Mouse (Mus musculus): Measurements from ENCODE around the gene Tgfbr3l. TPM values are rescaled to one million over a fixed set of nuclear protein-coding genes. Genes with fewer than 3 reads are reported as not detected.

Gene Tgfbr3l
- total RNA-seq (2017): 0.95 to 1.8 TPM (median 0.97 TPM) in 3 replicates

- no peak for ATAC-seq (replicated peaks; ENCODE audit: insufficient number of reproducible peaks, low FRiP score, low TSS enrichment, poor library complexity, severe bottlenecking)
These were observed at the start of gene Tgfbr3l for GRCm38 (mm10) chr8:4247951-4248540. Gene Tgfbr3l (plus strand): TSS chr8:4248214.

- ATAC-seq (replicated peaks; ENCODE audit: insufficient number of reproducible peaks, low FRiP score, low TSS enrichment, poor library complexity, severe bottlenecking): no peak; the same call in 1 of the 2 replicates
These were observed 46.7 kb upstream of the Tgfbr3l start for GRCm38 (mm10) chr8:4201321-4201720.

- ATAC-seq (replicated peaks; ENCODE audit: insufficient number of reproducible peaks, low FRiP score, low TSS enrichment, poor library complexity, severe bottlenecking): no peak
These were observed 42.5 kb upstream of the Tgfbr3l start for GRCm38 (mm10) chr8:4205246-4206123.

- no peak for ATAC-seq (replicated peaks; ENCODE audit: insufficient number of reproducible peaks, low FRiP score, low TSS enrichment, poor library complexity, severe bottlenecking)
These were observed 41.6 kb upstream of the Tgfbr3l start for GRCm38 (mm10) chr8:4206182-4207015.

GRCm38 (mm10) chr8:4207016-4207350 lies 41.0 kb upstream of the Tgfbr3l start:
- no peak for ATAC-seq (replicated peaks; ENCODE audit: insufficient number of reproducible peaks, low FRiP score, low TSS enrichment, poor library complexity, severe bottlenecking)

GRCm38 (mm10) chr8:4211097-4211496 lies 36.9 kb upstream of the Tgfbr3l start:
- no peak for ATAC-seq (replicated peaks; ENCODE audit: insufficient number of reproducible peaks, low FRiP score, low TSS enrichment, poor library complexity, severe bottlenecking)

- no peak for ATAC-seq (replicated peaks; ENCODE audit: insufficient number of reproducible peaks, low FRiP score, low TSS enrichment, poor library complexity, severe bottlenecking)
These were observed 35.2 kb upstream of the Tgfbr3l start for GRCm38 (mm10) chr8:4212809-4213209.

GRCm38 (mm10) chr8:4213210-4214005 lies 34.6 kb upstream of the Tgfbr3l start:
- peak; percentile 18; the same call in 1 of the 2 replicates for ATAC-seq (replicated peaks; ENCODE audit: insufficient number of reproducible peaks, low FRiP score, low TSS enrichment, poor library complexity, severe bottlenecking)

GRCm38 (mm10) chr8:4214006-4214980 lies 33.7 kb upstream of the Tgfbr3l start:
- ATAC-seq (replicated peaks; ENCODE audit: insufficient number of reproducible peaks, low FRiP score, low TSS enrichment, poor library complexity, severe bottlenecking): peak; percentile 86

- ATAC-seq (replicated peaks; ENCODE audit: insufficient number of reproducible peaks, low FRiP score, low TSS enrichment, poor library complexity, severe bottlenecking): no peak
These were observed 31.7 kb upstream of the Tgfbr3l start for GRCm38 (mm10) chr8:4216296-4216695.

GRCm38 (mm10) chr8:4216791-4217621 lies 31.0 kb upstream of the Tgfbr3l start, which contains the start of gene Prr36:
Gene Prr36 (minus strand): TSS chr8:4217459.
- no peak for ATAC-seq (replicated peaks; ENCODE audit: insufficient number of reproducible peaks, low FRiP score, low TSS enrichment, poor library complexity, severe bottlenecking)

GRCm38 (mm10) chr8:4219617-4220016 lies 28.4 kb upstream of the Tgfbr3l start:
- no peak for ATAC-seq (replicated peaks; ENCODE audit: insufficient number of reproducible peaks, low FRiP score, low TSS enrichment, poor library complexity, severe bottlenecking)

- no peak for ATAC-seq (replicated peaks; ENCODE audit: insufficient number of reproducible peaks, low FRiP score, low TSS enrichment, poor library complexity, severe bottlenecking)
These were observed 26.0 kb upstream of the Tgfbr3l start for GRCm38 (mm10) chr8:4222059-4222458.

- no peak for ATAC-seq (replicated peaks; ENCODE audit: insufficient number of reproducible peaks, low FRiP score, low TSS enrichment, poor library complexity, severe bottlenecking)
These were observed 21.7 kb upstream of the Tgfbr3l start for GRCm38 (mm10) chr8:4226323-4226722.

- ATAC-seq (replicated peaks; ENCODE audit: insufficient number of reproducible peaks, low FRiP score, low TSS enrichment, poor library complexity, severe bottlenecking): no peak
These were observed 21.2 kb upstream of the Tgfbr3l start, which contains the start of gene Lrrc8e for GRCm38 (mm10) chr8:4226739-4227347. Gene Lrrc8e (plus strand): TSS chr8:4226827.

- no peak for ATAC-seq (replicated peaks; ENCODE audit: insufficient number of reproducible peaks, low FRiP score, low TSS enrichment, poor library complexity, severe bottlenecking)
These were observed 20.1 kb upstream of the Tgfbr3l start for GRCm38 (mm10) chr8:4227919-4228318.

Measured in monocyte, adult 5-6 weeks (primary cell).